Mouse (Mus musculus): ENCODE results near the gene Gm6337.
"Not testable (repeated sequence)": the region's sequence is repeated elsewhere in the genome, so short reads cannot be mapped to it uniquely, and the experiment has no call there.

The Gm6337 gene

DNA sequence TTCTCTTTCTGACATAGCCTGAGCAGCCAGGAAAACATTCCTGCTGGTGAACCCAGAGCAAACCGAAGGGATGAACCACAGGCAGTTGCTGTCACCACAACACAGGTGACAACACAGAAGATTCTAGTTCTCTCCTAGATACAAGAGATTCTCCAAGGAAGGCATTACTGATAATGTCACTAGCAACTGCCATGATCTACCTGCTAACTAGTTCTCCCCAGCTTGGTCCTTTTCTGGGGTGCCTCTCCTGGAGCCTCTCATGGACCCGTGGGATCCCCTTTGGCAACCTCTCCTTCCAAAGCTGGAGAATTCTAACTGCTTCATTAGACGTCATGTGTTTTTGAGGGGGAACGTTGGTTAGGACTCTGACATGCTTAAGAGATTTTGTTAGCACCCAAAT, at the start of gene Gm6337:
Gene Gm6337, minus strand, starts transcription at position 101 of the 400 bp plus-strand sequence.
- not testable (repeated sequence) for DNase-seq (ENCODE audit: low spot score in 2 of 2)

DNA sequence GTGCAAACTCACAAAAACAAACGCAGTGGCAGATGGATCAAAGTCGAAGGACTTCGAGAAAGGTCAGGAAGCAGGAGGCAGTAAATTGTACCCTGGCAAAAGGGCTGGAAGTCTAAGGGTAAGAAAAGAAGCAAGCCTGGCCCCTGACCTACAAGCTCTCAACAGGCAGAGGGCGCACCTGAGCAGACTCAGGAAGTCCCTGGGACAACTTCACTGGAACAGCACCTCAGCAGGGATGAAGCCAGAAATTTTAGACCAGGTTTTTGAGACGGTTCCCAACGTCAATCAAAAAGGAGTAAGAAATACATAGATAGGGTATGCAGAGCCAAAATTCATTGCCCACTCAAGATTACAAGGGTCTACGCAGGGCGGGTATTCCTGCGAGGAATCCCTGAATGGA, 49.4 kb upstream of the Gm6337 start:
- DNase-seq (ENCODE audit: low spot score in 2 of 2) = not testable (repeated sequence)

DNA sequence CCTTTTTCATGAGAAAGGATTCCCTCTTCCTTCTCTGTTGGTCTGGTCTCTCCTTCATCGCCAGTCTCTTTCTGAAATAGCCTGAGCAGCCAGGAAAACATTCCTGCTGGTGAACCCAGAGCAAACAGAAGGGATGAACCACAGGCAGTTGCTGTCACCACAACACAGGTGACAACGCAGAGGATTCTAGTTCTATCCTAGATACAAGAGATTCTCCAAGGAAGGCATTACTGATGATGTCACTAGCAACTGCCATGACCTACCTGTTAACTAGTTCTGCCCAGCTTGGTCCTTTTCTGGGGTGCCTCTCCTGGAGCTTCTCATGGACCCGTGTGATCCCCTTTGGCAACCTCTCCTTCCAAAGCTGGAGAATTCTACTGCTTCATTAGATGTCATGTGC, 35.8 kb upstream of the Gm6337 start, which contains the start of gene Gm8206:
Gene Gm8206, minus strand, starts transcription at position 101 of the 400 bp plus-strand sequence.
- DNase-seq (ENCODE audit: low spot score in 2 of 2) = not testable (repeated sequence)

All from cerebellum, postnatal 4 days (tissue).